Mouse (Mus musculus): ENCODE data around the gene Clec12a. TPM values are rescaled to one million over a fixed set of nuclear protein-coding genes. Genes with fewer than 3 reads are reported as not detected.
A peak's percentile ranks its signal among the peaks of the same experiment; 100 is the strongest.

The Clec12a gene
- polyA plus RNA-seq, 1 experiment: 6.8 TPM

- Histone ChIP-seq H3K4me1 (ENCODE audit: control insufficient read depth, insufficient read depth, insufficient read length) (peaks cover 4% of the 10 kb centered on the region; the same call in 1 of the 2 replicates), H3K36me3 (ENCODE audit: control insufficient read depth, insufficient read depth, low read length) (no peaks in the 10 kb centered on the region), H3K27ac (ENCODE audit: insufficient read depth, low read length) (peak overlapping the region; percentile 75), H3K4me3 (ENCODE audit: extremely low read depth, insufficient read depth, insufficient read length) (no peak overlapping the region), H3K27me3 (ENCODE audit: control insufficient read depth, insufficient read depth, low read length) (no peaks in the 10 kb centered on the region)
- DNase-seq (ENCODE audit: low read depth in 1 of 2, low spot score in 2 of 2): peak; percentile 18 to 27
- TF ChIP-seq POLR2A (IDR thresholded peaks at IDR 0.05; ENCODE audit: low read depth, low read length) (no peak), CTCF (IDR thresholded peaks at IDR 0.05; ENCODE audit: extremely low read depth, insufficient read depth, insufficient read length, insufficient replicate concordance) (no peak)
- 5% methylated on average over 4 of the region's 4 CpGs for WGBS
Measured at GRCm38 (mm10) chr6:129349524-129350352, 7.2 kb downstream of the Clec12a start.

- TF ChIP-seq POLR2A (IDR thresholded peaks at IDR 0.05; ENCODE audit: low read depth, low read length): no peak
- no peak for TF ChIP-seq CTCF (IDR thresholded peaks at IDR 0.05; ENCODE audit: extremely low read depth, insufficient read depth, insufficient read length, insufficient replicate concordance)
- peaks cover 4% of the 10 kb centered on the region; the same call in 1 of the 2 replicates for H3K4me1 ChIP-seq (ENCODE audit: control insufficient read depth, insufficient read depth, insufficient read length)
- no peak for DNase-seq (ENCODE audit: low read depth in 1 of 2, low spot score in 2 of 2)
- 72% methylated on average over 3 of the region's 3 CpGs for WGBS
- H3K27ac ChIP-seq (ENCODE audit: insufficient read depth, low read length): peak overlapping the region; percentile 51
- no peak overlapping the region for H3K4me3 ChIP-seq (ENCODE audit: extremely low read depth, insufficient read depth, insufficient read length)
- H3K27me3 ChIP-seq (ENCODE audit: control insufficient read depth, insufficient read depth, low read length): no peaks in the 10 kb centered on the region
- no peaks in the 10 kb centered on the region for H3K36me3 ChIP-seq (ENCODE audit: control insufficient read depth, insufficient read depth, low read length)
Measured at GRCm38 (mm10) chr6:129351091-129351490, 8.6 kb downstream of the Clec12a start.

GRCm38 (mm10) chr6:129355774-129356173 is 13.3 kb downstream of the Clec12a start:
- Histone ChIP-seq H3K27ac (ENCODE audit: insufficient read depth, low read length) (no peak overlapping the region), H3K36me3 (ENCODE audit: control insufficient read depth, insufficient read depth, low read length) (no peaks in the 10 kb centered on the region), H3K4me1 (ENCODE audit: control insufficient read depth, insufficient read depth, insufficient read length) (peaks cover 7% of the 10 kb centered on the region; the same call in 1 of the 2 replicates), H3K27me3 (ENCODE audit: control insufficient read depth, insufficient read depth, low read length) (no peaks in the 10 kb centered on the region), H3K4me3 (ENCODE audit: extremely low read depth, insufficient read depth, insufficient read length) (no peak overlapping the region)
- 55% methylated on average over 2 of the region's 2 CpGs for WGBS
- TF ChIP-seq POLR2A (IDR thresholded peaks at IDR 0.05; ENCODE audit: low read depth, low read length): no peak
- no peak for TF ChIP-seq CTCF (IDR thresholded peaks at IDR 0.05; ENCODE audit: extremely low read depth, insufficient read depth, insufficient read length, insufficient replicate concordance)
- DNase-seq (ENCODE audit: low read depth in 1 of 2, low spot score in 2 of 2): no peak

- no peaks in the 10 kb centered on the region for H3K27me3 ChIP-seq (ENCODE audit: control insufficient read depth, insufficient read depth, low read length)
- H3K27ac ChIP-seq (ENCODE audit: insufficient read depth, low read length): no peak overlapping the region
- no peak overlapping the region for H3K4me3 ChIP-seq (ENCODE audit: extremely low read depth, insufficient read depth, insufficient read length)
- H3K36me3 ChIP-seq (ENCODE audit: control insufficient read depth, insufficient read depth, low read length): no peaks in the 10 kb centered on the region
- no peak for TF ChIP-seq CTCF (IDR thresholded peaks at IDR 0.05; ENCODE audit: extremely low read depth, insufficient read depth, insufficient read length, insufficient replicate concordance)
- no peak for DNase-seq (ENCODE audit: low read depth in 1 of 2, low spot score in 2 of 2)
- H3K4me1 ChIP-seq (ENCODE audit: control insufficient read depth, insufficient read depth, insufficient read length): peaks cover 5% of the 10 kb centered on the region; the same call in 1 of the 2 replicates
Measured at GRCm38 (mm10) chr6:129356430-129356829, 13.9 kb downstream of the Clec12a start.

GRCm38 (mm10) chr6:129359515-129359914 is 17.0 kb downstream of the Clec12a start:
- no peak overlapping the region for H3K4me3 ChIP-seq (ENCODE audit: extremely low read depth, insufficient read depth, insufficient read length)
- no peaks in the 10 kb centered on the region for H3K27me3 ChIP-seq (ENCODE audit: control insufficient read depth, insufficient read depth, low read length)
- TF ChIP-seq CTCF (IDR thresholded peaks at IDR 0.05; ENCODE audit: extremely low read depth, insufficient read depth, insufficient read length, insufficient replicate concordance): no peak
- TF ChIP-seq POLR2A (IDR thresholded peaks at IDR 0.05; ENCODE audit: low read depth, low read length): no peak
- 80% methylated on average over 2 of the region's 2 CpGs for WGBS
- H3K4me1 ChIP-seq (ENCODE audit: control insufficient read depth, insufficient read depth, insufficient read length): peaks cover 3% of the 10 kb centered on the region; the same call in 1 of the 2 replicates
- no peaks in the 10 kb centered on the region for H3K36me3 ChIP-seq (ENCODE audit: control insufficient read depth, insufficient read depth, low read length)
- no peak for DNase-seq (ENCODE audit: low read depth in 1 of 2, low spot score in 2 of 2)
- no peak overlapping the region for H3K27ac ChIP-seq (ENCODE audit: insufficient read depth, low read length)

- DNase-seq (ENCODE audit: low read depth in 1 of 2, low spot score in 2 of 2): no peak
- no peaks in the 10 kb centered on the region for H3K27me3 ChIP-seq (ENCODE audit: control insufficient read depth, insufficient read depth, low read length)
- TF ChIP-seq POLR2A (IDR thresholded peaks at IDR 0.05; ENCODE audit: low read depth, low read length) (no peak), CTCF (IDR thresholded peaks at IDR 0.05; ENCODE audit: extremely low read depth, insufficient read depth, insufficient read length, insufficient replicate concordance) (no peak)
- 94% methylated on average over 1 of the region's 1 CpGs for WGBS
- no peaks in the 10 kb centered on the region; the same call in 1 of the 2 replicates for H3K4me1 ChIP-seq (ENCODE audit: control insufficient read depth, insufficient read depth, insufficient read length)
- no peak overlapping the region for H3K27ac ChIP-seq (ENCODE audit: insufficient read depth, low read length)
- H3K36me3 ChIP-seq (ENCODE audit: control insufficient read depth, insufficient read depth, low read length): no peaks in the 10 kb centered on the region
- H3K4me3 ChIP-seq (ENCODE audit: extremely low read depth, insufficient read depth, insufficient read length): no peak overlapping the region
Measured at GRCm38 (mm10) chr6:129363942-129364341, 21.5 kb downstream of the Clec12a start.

GRCm38 (mm10) chr6:129365959-129366359 is 23.5 kb downstream of the Clec12a start:
- peak; percentile 38; the same call in 1 of the 2 replicates for TF ChIP-seq CTCF (IDR thresholded peaks at IDR 0.05; ENCODE audit: extremely low read depth, insufficient read depth, insufficient read length, insufficient replicate concordance)
- no peak for TF ChIP-seq POLR2A (IDR thresholded peaks at IDR 0.05; ENCODE audit: low read depth, low read length)
- 7% methylated on average over 6 of the region's 6 CpGs for WGBS

More at GRCm38 (mm10) chr6:129365959-129366359, 23.5 kb downstream of the Clec12a start:
- Histone ChIP-seq H3K4me3 (ENCODE audit: extremely low read depth, insufficient read depth, insufficient read length) (no peak overlapping the region), H3K27me3 (ENCODE audit: control insufficient read depth, insufficient read depth, low read length) (no peaks in the 10 kb centered on the region), H3K36me3 (ENCODE audit: control insufficient read depth, insufficient read depth, low read length) (no peaks in the 10 kb centered on the region), H3K4me1 (ENCODE audit: control insufficient read depth, insufficient read depth, insufficient read length) (peaks cover 2% of the 10 kb centered on the region; the same call in 1 of the 2 replicates), H3K27ac (ENCODE audit: insufficient read depth, low read length) (no peak overlapping the region)
- peak; percentile 48 to 56 for DNase-seq (ENCODE audit: low read depth in 1 of 2, low spot score in 2 of 2)
